Mouse (Mus musculus) T-helper 17 cell (primary cell): ENCODE results near the gene Usp35.

Source experiments
- in situ Hi-C, 2 experiments: fragments of 300-600 bp; cut with MboI, MseI; formaldehyde crosslinking; loops; 1 replicate in 1 of 2; 2 replicates in 1 of 2; pipeline ENCODE4 v1.15.1; 2025; ENCODE audit warnings: high pct_unique_total_duplicates in 2 of 2

Gene Usp35

GRCm38 (mm10) chr7:97331726-97332666 lies at the start of gene Usp35, which contains the start of gene Kctd21:
Gene Usp35 (minus strand): TSS chr7:97332020.
Gene Kctd21 (plus strand): TSS chr7:97332327.
- in situ Hi-C loops: loop anchor here in 1 of 2 experiments (5.0 kb wide), 1 partner anchor 35 kb away; no protein-coding TSS in a partner anchor

- in situ Hi-C loops: no loop called here
Measured at GRCm38 (mm10) chr7:97380500-97381123, 48.8 kb upstream of the Usp35 start.

GRCm38 (mm10) chr7:97379304-97379703 lies 47.5 kb upstream of the Usp35 start:
- in situ Hi-C loops: no loop called here

GRCm38 (mm10) chr7:97375906-97376305 lies 44.1 kb upstream of the Usp35 start:
- in situ Hi-C loops: no loop called here

GRCm38 (mm10) chr7:97375101-97375500 lies 43.3 kb upstream of the Usp35 start:
- in situ Hi-C loops: no loop called here

GRCm38 (mm10) chr7:97365887-97366286 lies 34.1 kb upstream of the Usp35 start:
- in situ Hi-C loops: loop anchor here in 1 of 2 experiments (5.0 kb wide), 1 partner anchor 34 kb away; the partner anchor contains the start of genes Kctd21 and Usp35

GRCm38 (mm10) chr7:97361467-97361866 lies 29.6 kb upstream of the Usp35 start:
- in situ Hi-C loops: no loop called here

- in situ Hi-C loops: no loop called here
Measured at GRCm38 (mm10) chr7:97360955-97361354, 29.1 kb upstream of the Usp35 start.

GRCm38 (mm10) chr7:97360166-97360565 lies 28.3 kb upstream of the Usp35 start:
- in situ Hi-C loops: no loop called here

- in situ Hi-C loops: no loop called here
Measured at GRCm38 (mm10) chr7:97358347-97358746, 26.5 kb upstream of the Usp35 start.

- in situ Hi-C loops: no loop called here
Measured at GRCm38 (mm10) chr7:97357840-97358239, 26.0 kb upstream of the Usp35 start.

- in situ Hi-C loops: no loop called here
Measured at GRCm38 (mm10) chr7:97356875-97357276, 25.1 kb upstream of the Usp35 start.

- in situ Hi-C loops: no loop called here
Measured at GRCm38 (mm10) chr7:97356253-97356652, 24.4 kb upstream of the Usp35 start.

GRCm38 (mm10) chr7:97355068-97355841 lies 23.4 kb upstream of the Usp35 start:
- in situ Hi-C loops: no loop called here

- in situ Hi-C loops: no loop called here
Measured at GRCm38 (mm10) chr7:97353356-97353755, 21.5 kb upstream of the Usp35 start.

- in situ Hi-C loops: no loop called here
Measured at GRCm38 (mm10) chr7:97351792-97352513, 20.1 kb upstream of the Usp35 start.

- in situ Hi-C loops: no loop called here
Measured at GRCm38 (mm10) chr7:97350891-97351290, 19.1 kb upstream of the Usp35 start.

- in situ Hi-C loops: no loop called here
Measured at GRCm38 (mm10) chr7:97349438-97349837, 17.6 kb upstream of the Usp35 start.

GRCm38 (mm10) chr7:97348836-97349235 lies 17.0 kb upstream of the Usp35 start:
- in situ Hi-C loops: no loop called here

- in situ Hi-C loops: no loop called here
Measured at GRCm38 (mm10) chr7:97348318-97348717, 16.5 kb upstream of the Usp35 start.

- in situ Hi-C loops: no loop called here
Measured at GRCm38 (mm10) chr7:97347464-97347863, 15.6 kb upstream of the Usp35 start.
